Mouse (Mus musculus) erythroblast, embryonic 14.5 days (primary cell): ENCODE data around the gene Pgm5.

Experiments
- GATA1 ChIP-seq: IDR thresholded peaks from 2 replicates; pipeline ENCODE4 v1.6.1; 2012; ENCODE audit warnings: low read length, inconsistent platforms, mixed read lengths
- TAL1 ChIP-seq: IDR thresholded peaks from 3 replicates; pipeline ENCODE4 v1.6.1; 2012; ENCODE audit warnings: low read length, inconsistent platforms, mixed read lengths

GRCm38 (mm10) chr19:24662346-24662745, 199.3 kb downstream of the Pgm5 start:
- TF ChIP-seq GATA1 (no peak), TAL1 (no peak)
